Mouse (Mus musculus): Measurements from ENCODE around the gene Tmem91. TPM values are rescaled to one million over a fixed set of nuclear protein-coding genes. Genes with fewer than 3 reads are reported as not detected.

Gene Tmem91
- polyA plus RNA-seq, 1 experiment from 2014 or later = 2.2 TPM

DNA sequence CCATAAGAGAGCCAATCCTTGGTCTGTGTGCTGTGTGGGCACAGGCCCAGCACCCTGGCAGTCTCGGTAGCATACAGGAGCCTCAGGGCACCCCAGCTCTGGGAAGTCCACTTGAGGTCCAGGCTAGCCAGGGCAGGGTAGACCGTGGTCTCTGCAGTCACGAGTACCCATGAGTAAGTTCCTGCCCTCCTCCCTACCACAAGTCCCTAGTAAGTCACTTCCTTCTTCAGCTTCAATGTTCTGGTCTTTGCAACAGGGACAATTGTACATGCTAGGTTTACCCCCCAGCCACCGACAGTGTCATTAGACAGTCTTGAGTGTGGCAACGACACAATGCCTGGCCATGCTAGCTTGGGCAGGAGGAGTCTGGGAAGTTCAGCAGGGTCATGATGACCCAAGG lies 42.3 kb downstream of the Tmem91 start:
- H3K36me3 ChIP-seq (ENCODE audit: control insufficient read depth, insufficient read depth, low read length) = no peaks in the 10 kb centered on the region
- peaks cover 4% of the 10 kb centered on the region; the same call in 1 of the 2 replicates for H3K27me3 ChIP-seq (ENCODE audit: control insufficient read depth, insufficient read depth, low read length)
- 91% methylated on average over 5 of the region's 5 CpGs for WGBS
- no peak overlapping the region for H3K27ac ChIP-seq (ENCODE audit: low read depth, low read length)
- no peak overlapping the region for H3K4me2 ChIP-seq (replicated peaks; ENCODE audit: low read depth, low read length)
- no peak overlapping the region for H3K4me3 ChIP-seq (ENCODE audit: low read depth, low read length)
- no peak overlapping the region for H3K9ac ChIP-seq (ENCODE audit: low read depth, low read length)
- DNase-seq (ENCODE audit: low spot score) (no peak), ATAC-seq (ENCODE audit: low FRiP score) (no peak)
- H3K9me3 ChIP-seq (ENCODE audit: control insufficient read depth, low read length) = no peaks in the 10 kb centered on the region
- H3K4me1 ChIP-seq (replicated peaks; ENCODE audit: control insufficient read depth, insufficient read depth, low read length) = no peaks in the 10 kb centered on the region; the same call in 1 of the 2 replicates

DNA sequence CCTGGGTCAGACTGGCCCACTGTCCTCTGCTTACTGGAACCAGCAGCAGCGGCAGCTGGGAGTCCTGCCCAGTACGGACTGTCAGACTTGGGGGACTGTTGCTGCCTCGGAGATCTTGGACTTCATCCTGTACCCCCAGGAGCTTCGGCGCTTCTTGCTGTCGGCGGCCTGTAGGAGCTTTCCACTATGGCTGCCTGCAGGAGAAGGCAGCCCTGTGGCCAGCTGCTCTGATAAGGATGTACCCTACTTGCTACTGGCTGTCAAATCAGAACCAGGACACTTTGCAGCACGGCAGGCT lies 46.7 kb downstream of the Tmem91 start:
- Histone ChIP-seq H3K4me2 (replicated peaks; ENCODE audit: low read depth, low read length) (no peak overlapping the region), H3K36me3 (ENCODE audit: control insufficient read depth, insufficient read depth, low read length) (no peaks in the 10 kb centered on the region), H3K27ac (ENCODE audit: low read depth, low read length) (no peak overlapping the region), H3K27me3 (ENCODE audit: control insufficient read depth, insufficient read depth, low read length) (peaks cover 7% of the 10 kb centered on the region; the same call in 1 of the 2 replicates), H3K9me3 (ENCODE audit: control insufficient read depth, low read length) (no peaks in the 10 kb centered on the region), H3K4me3 (ENCODE audit: low read depth, low read length) (no peak overlapping the region), H3K4me1 (replicated peaks; ENCODE audit: control insufficient read depth, insufficient read depth, low read length) (peaks cover 3% of the 10 kb centered on the region; the same call in 1 of the 2 replicates), H3K9ac (ENCODE audit: low read depth, low read length) (no peak overlapping the region)
- ATAC-seq (ENCODE audit: low FRiP score) (no peak), DNase-seq (ENCODE audit: low spot score) (no peak)
- WGBS = 66% methylated on average over 8 of the region's 8 CpGs

DNA sequence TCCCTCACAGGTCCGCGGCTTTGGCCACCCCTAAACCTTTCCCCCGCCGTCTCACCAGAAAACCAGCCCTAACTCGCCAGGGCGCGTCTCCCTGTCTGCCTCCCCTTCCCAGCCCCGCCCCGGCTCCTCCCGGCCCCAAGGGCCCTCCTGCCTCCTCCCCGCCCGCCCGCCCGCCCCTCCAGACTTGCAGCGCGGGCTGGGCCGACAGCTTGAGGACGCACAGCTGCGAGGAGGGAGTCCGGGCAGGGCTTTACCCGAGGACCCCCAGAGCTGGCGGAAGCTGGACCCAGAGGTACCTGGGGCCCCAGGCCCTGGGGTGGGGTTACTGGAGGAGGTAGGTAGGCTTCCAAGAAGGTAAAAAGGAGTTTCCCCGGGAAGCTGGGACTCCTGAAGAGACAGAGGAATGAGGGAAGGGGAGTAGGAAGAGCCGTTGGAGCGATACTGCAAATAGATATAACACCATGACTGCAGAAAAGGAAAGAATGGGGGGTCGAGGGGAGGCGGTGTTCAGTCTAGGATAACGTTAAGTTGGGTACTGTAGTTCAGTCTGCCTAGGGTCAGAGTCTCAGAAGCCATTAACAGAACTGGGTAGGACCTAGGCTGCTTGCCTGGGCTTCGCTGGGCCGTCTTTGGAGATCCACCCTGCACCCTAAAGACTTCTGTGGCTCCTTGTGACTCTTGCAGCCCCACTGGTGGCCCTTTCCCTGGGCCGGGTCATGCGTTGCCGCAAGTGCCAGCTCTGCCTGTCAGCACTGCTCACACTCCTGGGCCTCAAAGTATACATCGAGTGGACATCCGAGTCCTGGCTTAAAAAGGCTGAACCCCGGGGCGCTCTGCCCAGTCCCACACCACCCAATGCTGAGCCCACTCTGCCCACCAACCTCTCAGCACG lies 47.3 kb downstream of the Tmem91 start:
- H3K9me3 ChIP-seq (ENCODE audit: control insufficient read depth, low read length) = no peaks in the 10 kb centered on the region
- peaks cover 7% of the 10 kb centered on the region; the same call in 1 of the 2 replicates for H3K27me3 ChIP-seq (ENCODE audit: control insufficient read depth, insufficient read depth, low read length)
- peak overlapping the region; percentile 24 for H3K4me2 ChIP-seq (replicated peaks; ENCODE audit: low read depth, low read length)
- peaks cover 3% of the 10 kb centered on the region; the same call in 1 of the 2 replicates for H3K4me1 ChIP-seq (replicated peaks; ENCODE audit: control insufficient read depth, insufficient read depth, low read length)
- H3K9ac ChIP-seq (ENCODE audit: low read depth, low read length) = peak overlapping the region; percentile 42; the same call in 1 of the 2 replicates
- H3K27ac ChIP-seq (ENCODE audit: low read depth, low read length) = no peak overlapping the region; the same call in 1 of the 2 replicates
- H3K36me3 ChIP-seq (ENCODE audit: control insufficient read depth, insufficient read depth, low read length) = no peaks in the 10 kb centered on the region
- DNase-seq (ENCODE audit: low spot score) (peak; percentile 45), ATAC-seq (ENCODE audit: low FRiP score) (peak; percentile 45; the same call in 1 of the 2 replicates)
- 20% methylated on average over 37 of the region's 38 CpGs for WGBS
- peak overlapping the region; percentile 2; the same call in 1 of the 2 replicates for H3K4me3 ChIP-seq (ENCODE audit: low read depth, low read length)

DNA sequence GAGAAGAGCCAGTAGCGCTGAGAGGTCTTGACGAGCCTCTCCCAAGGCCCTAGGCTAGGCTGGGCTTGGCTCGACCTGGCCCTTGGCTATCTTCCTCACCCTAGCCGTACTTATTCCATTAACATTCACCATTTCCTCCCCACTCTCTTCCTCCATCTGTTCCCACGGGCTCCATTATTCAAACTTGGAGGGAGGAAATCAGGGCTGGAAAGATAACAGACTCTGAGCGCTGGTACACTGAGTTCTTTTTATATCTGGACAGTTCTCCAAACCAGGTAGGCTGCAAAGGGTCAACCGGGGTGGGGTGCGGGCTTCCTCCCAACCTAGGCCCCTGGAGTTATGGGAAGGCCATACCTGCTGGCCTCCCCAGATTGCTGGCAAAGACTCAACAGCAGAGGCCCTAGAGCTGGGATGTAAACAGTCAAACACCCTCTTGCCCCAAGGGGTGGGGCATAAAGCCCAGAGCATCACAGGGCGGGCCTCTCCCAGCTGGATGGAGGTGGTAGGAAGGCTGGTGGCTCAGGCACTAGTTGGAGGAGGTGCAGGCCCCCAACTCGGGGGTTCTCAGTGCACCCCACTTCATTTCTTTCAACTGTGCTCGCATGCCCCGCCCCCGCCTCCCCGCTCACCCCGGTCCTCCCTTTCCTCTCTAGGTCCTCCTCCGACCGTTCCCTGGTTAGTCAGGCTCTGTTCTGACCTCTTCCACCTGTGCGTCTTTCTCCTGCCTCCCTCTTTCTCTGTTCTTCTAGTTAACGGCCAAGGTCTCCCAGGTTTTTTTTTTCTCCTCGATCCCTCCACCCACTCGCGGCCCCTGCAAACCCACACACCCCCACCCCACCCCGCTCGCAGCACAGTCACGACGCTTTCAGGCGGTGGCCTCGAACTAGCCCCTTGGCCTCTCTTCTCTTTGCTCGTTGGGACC lies 48.2 kb downstream of the Tmem91 start, which contains the start of gene B3gnt8:
Gene B3gnt8, plus strand, starts transcription at position 146 of the 922 bp plus-strand sequence.
- H3K27ac ChIP-seq (ENCODE audit: low read depth, low read length) = no peak within 1 kb of the TSS; the same call in 1 of the 2 replicates
- H3K36me3 ChIP-seq (ENCODE audit: control insufficient read depth, insufficient read depth, low read length) = no peaks in the 10 kb centered on the region
- peaks cover 3% of the 10 kb centered on the region; the same call in 1 of the 2 replicates for H3K4me1 ChIP-seq (replicated peaks; ENCODE audit: control insufficient read depth, insufficient read depth, low read length)
- peak within 1 kb of the TSS; percentile 2; the same call in 1 of the 2 replicates for H3K4me3 ChIP-seq (ENCODE audit: low read depth, low read length)
- WGBS = 23% methylated on average over 25 of the region's 29 CpGs
- H3K9ac ChIP-seq (ENCODE audit: low read depth, low read length) = peak within 1 kb of the TSS; percentile 42; the same call in 1 of the 2 replicates
- DNase-seq (ENCODE audit: low spot score) (no peak), ATAC-seq (ENCODE audit: low FRiP score) (0 out of 2 replicates have a peak, but pooled peaks have one; percentile 4)
- peaks cover 7% of the 10 kb centered on the region; the same call in 1 of the 2 replicates for H3K27me3 ChIP-seq (ENCODE audit: control insufficient read depth, insufficient read depth, low read length)
- no peaks in the 10 kb centered on the region for H3K9me3 ChIP-seq (ENCODE audit: control insufficient read depth, low read length)
- peak within 1 kb of the TSS; percentile 24 for H3K4me2 ChIP-seq (replicated peaks; ENCODE audit: low read depth, low read length)

DNA sequence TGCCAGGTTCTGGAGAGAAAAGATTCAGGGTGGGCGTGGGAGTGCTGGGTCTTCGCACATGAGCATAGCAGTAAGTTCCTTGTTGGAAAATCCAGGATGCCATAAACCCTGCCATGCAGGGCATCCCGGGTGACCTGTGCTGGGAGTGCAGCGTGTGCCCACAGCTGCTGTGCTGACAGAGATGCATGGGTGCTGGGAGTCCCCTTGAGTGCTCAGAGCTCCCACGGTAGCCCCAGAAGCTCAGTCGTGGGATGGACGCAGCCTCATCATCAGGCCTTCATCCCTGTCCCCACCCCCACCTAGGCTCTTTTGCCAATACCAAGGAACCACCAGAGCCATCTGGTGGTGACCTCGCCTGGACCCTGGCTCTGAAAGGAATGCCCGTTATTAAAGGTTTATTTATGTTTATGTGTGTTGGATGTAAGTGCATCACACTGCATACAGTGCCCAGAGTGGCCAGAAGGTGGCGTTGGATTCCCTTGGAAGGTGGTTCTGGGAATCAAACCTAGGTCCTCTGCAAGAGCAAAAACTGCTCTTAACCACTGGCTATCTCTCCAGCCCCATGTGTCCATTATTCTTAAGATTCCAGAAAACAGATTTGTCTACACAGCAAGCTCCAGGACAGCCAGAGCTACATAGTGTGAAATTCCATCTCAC lies 49.2 kb downstream of the Tmem91 start:
- Histone ChIP-seq H3K27ac (ENCODE audit: low read depth, low read length) (no peak overlapping the region), H3K4me2 (replicated peaks; ENCODE audit: low read depth, low read length) (no peak overlapping the region), H3K9ac (ENCODE audit: low read depth, low read length) (no peak overlapping the region), H3K9me3 (ENCODE audit: control insufficient read depth, low read length) (no peaks in the 10 kb centered on the region), H3K36me3 (ENCODE audit: control insufficient read depth, insufficient read depth, low read length) (no peaks in the 10 kb centered on the region), H3K4me3 (ENCODE audit: low read depth, low read length) (no peak overlapping the region), H3K27me3 (ENCODE audit: control insufficient read depth, insufficient read depth, low read length) (peaks cover 7% of the 10 kb centered on the region; the same call in 1 of the 2 replicates), H3K4me1 (replicated peaks; ENCODE audit: control insufficient read depth, insufficient read depth, low read length) (peaks cover 3% of the 10 kb centered on the region; the same call in 1 of the 2 replicates)
- no peak for ATAC-seq (ENCODE audit: low FRiP score)
- WGBS = 78% methylated on average over 10 of the region's 10 CpGs
- DNase-seq (ENCODE audit: low spot score) = peak; percentile 35

DNA sequence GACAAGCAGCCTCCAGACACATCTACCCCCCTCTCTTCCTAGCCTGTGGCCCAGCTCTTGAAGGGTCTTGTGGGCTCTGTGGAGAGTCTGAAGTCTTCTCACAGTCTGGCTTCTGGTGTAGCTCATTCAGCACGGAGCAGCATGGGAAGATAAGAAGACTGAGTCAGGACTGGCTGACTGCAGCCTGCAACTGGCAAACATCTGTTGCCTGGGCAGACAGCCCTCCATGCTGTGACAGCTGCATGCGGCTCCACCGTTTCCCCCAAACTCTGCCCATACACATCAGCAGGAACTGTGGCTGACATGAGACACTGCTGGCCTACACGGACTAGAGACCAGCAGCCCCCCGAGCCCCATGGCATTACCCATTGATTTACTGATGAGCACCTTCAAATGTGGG lies 50.1 kb downstream of the Tmem91 start:
- no peaks in the 10 kb centered on the region for H3K36me3 ChIP-seq (ENCODE audit: control insufficient read depth, insufficient read depth, low read length)
- peaks cover 7% of the 10 kb centered on the region; the same call in 1 of the 2 replicates for H3K27me3 ChIP-seq (ENCODE audit: control insufficient read depth, insufficient read depth, low read length)
- no peak overlapping the region for H3K9ac ChIP-seq (ENCODE audit: low read depth, low read length)
- no peak for DNase-seq (ENCODE audit: low spot score)
- H3K9me3 ChIP-seq (ENCODE audit: control insufficient read depth, low read length) = no peaks in the 10 kb centered on the region
- no peak overlapping the region for H3K4me3 ChIP-seq (ENCODE audit: low read depth, low read length)
- no peak overlapping the region for H3K4me2 ChIP-seq (replicated peaks; ENCODE audit: low read depth, low read length)
- peaks cover 3% of the 10 kb centered on the region; the same call in 1 of the 2 replicates for H3K4me1 ChIP-seq (replicated peaks; ENCODE audit: control insufficient read depth, insufficient read depth, low read length)
- ATAC-seq (ENCODE audit: low FRiP score) = no peak
- no peak overlapping the region for H3K27ac ChIP-seq (ENCODE audit: low read depth, low read length)
- 79% methylated on average over 5 of the region's 5 CpGs for WGBS

DNA sequence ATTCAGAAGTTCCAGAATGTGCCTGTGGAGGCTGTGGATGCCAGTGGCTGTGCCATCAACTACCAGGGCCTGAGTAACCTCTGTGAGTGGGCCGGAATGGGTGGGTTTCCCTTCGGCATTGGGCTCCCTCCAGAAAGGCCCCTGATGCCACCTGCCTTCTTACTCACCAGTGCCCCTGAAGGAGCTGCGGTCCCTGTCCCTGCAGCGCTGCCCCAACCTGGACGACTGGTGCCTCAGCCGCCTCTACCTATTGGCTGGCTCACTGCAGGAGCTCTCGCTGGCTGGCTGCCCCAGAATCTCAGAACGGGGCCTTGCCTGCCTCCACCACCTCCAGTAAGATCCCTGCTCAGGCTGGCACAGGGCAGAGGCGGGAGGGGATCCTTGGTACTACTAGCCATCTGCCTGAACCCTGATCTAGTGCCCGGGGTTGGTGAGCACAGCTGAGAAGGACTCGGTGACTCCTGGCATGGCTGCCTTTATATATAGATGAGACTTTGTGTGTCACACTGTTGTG lies 51.1 kb downstream of the Tmem91 start:
- peaks cover 3% of the 10 kb centered on the region; the same call in 1 of the 2 replicates for H3K4me1 ChIP-seq (replicated peaks; ENCODE audit: control insufficient read depth, insufficient read depth, low read length)
- no peak overlapping the region for H3K9ac ChIP-seq (ENCODE audit: low read depth, low read length)
- H3K36me3 ChIP-seq (ENCODE audit: control insufficient read depth, insufficient read depth, low read length) = no peaks in the 10 kb centered on the region

DNA sequence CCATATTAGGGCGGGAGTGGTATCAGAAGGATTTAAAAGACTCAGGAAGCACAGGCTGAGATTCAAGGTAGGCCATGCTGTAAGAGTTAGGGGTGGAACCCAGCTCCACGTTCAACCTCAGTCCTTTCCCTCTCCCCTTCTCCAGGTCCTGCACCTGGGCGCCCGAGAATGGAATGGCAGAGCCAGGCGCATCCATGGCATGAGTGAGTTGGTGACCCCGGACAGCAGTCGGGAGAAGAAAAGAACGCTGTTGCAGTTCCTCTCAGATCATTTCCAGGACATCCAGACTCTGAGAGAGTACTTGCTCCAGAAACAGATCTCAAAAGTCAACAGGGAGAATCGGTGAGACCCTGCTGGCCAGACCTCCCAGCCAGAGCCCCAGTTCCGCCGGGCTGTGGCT lies 54.2 kb downstream of the Tmem91 start:
- no peak overlapping the region for H3K4me2 ChIP-seq (replicated peaks; ENCODE audit: low read depth, low read length)
- no peak for DNase-seq (ENCODE audit: low spot score)
- 94% methylated on average over 11 of the region's 11 CpGs for WGBS
- ATAC-seq (ENCODE audit: low FRiP score) = no peak
- no peaks in the 10 kb centered on the region for H3K36me3 ChIP-seq (ENCODE audit: control insufficient read depth, insufficient read depth, low read length)
- H3K4me1 ChIP-seq (replicated peaks; ENCODE audit: control insufficient read depth, insufficient read depth, low read length) = no peaks in the 10 kb centered on the region
- H3K27ac ChIP-seq (ENCODE audit: low read depth, low read length) = no peak overlapping the region
- no peaks in the 10 kb centered on the region for H3K9me3 ChIP-seq (ENCODE audit: control insufficient read depth, low read length)
- no peak overlapping the region for H3K9ac ChIP-seq (ENCODE audit: low read depth, low read length)
- H3K27me3 ChIP-seq (ENCODE audit: control insufficient read depth, insufficient read depth, low read length) = no peaks in the 10 kb centered on the region
- no peak overlapping the region for H3K4me3 ChIP-seq (ENCODE audit: low read depth, low read length)

More for the DNA sequence above, 51.1 kb downstream of the Tmem91 start:
- H3K9me3 ChIP-seq (ENCODE audit: control insufficient read depth, low read length) = no peaks in the 10 kb centered on the region
- WGBS = 92% methylated on average over 11 of the region's 11 CpGs
- no peak overlapping the region for H3K4me3 ChIP-seq (ENCODE audit: low read depth, low read length)
- no peak overlapping the region for H3K27ac ChIP-seq (ENCODE audit: low read depth, low read length)
- no peak overlapping the region for H3K4me2 ChIP-seq (replicated peaks; ENCODE audit: low read depth, low read length)
- DNase-seq (ENCODE audit: low spot score) (no peak), ATAC-seq (ENCODE audit: low FRiP score) (no peak)
- H3K27me3 ChIP-seq (ENCODE audit: control insufficient read depth, insufficient read depth, low read length) = peaks cover 6% of the 10 kb centered on the region; the same call in 1 of the 2 replicates
